In genomic region chr2:120977926-120978692, GRCm38 (mm10) we compare ENCODE assay signal across 8 mouse cellular contexts. TPM values are rescaled to one million over a fixed set of nuclear protein-coding genes. Genes with fewer than 3 reads are reported as not detected.
A peak's percentile ranks its signal among the peaks of the same experiment; 100 is the strongest.
DNase-seq lines count a peak whose midpoint lies in the region; ATAC-seq and TF ChIP-seq lines count a peak whose summit lies in the region.

No protein-coding gene starts in this region.

- H3K4me3 ChIP-seq in lung, adult 2 months (replicated peaks; ENCODE audit: extremely low read depth, low read depth, low read length): peak overlapping the region; percentile 92
- peak overlapping the region; percentile 67 for H3K4me3 ChIP-seq in embryonic facial prominence, embryonic 12.5 days
- H3K4me3 ChIP-seq in limb, embryonic 10.5 days: peak overlapping the region; percentile 81
- H3K4me3 ChIP-seq in olfactory bulb, adult 2 months (ENCODE audit: insufficient read depth, low read depth, low read length): peak overlapping the region; percentile 93

- peak overlapping the region; percentile 72 for H3K4me2 ChIP-seq in embryonic facial prominence, embryonic 12.5 days (replicated peaks)

- H3K27me3 ChIP-seq in embryonic facial prominence, embryonic 12.5 days: 0 out of 2 replicates have a peak, but pooled peaks cover 3% of the 10 kb centered on the region
- peaks cover 28% of the 10 kb centered on the region for H3K27me3 ChIP-seq in limb, embryonic 10.5 days (ENCODE audit: low read depth, poor library complexity, severe bottlenecking)

- no peak for TF ChIP-seq CTCF in lung, adult 2 months (IDR thresholded peaks at IDR 0.05; ENCODE audit: insufficient read depth, low read length)
- no peak for TF ChIP-seq CTCF in olfactory bulb, adult 2 months (IDR thresholded peaks at IDR 0.05; ENCODE audit: insufficient read depth, low read depth, low read length)

- no peak for ATAC-seq in embryonic facial prominence, embryonic 12.5 days (ENCODE audit: insufficient number of reproducible peaks, insufficient read depth, low FRiP score, low TSS enrichment)

- H3K4me1 ChIP-seq in lung, adult 2 months (ENCODE audit: control insufficient read depth, insufficient read depth, low read length): no peaks in the 10 kb centered on the region
- no peaks in the 10 kb centered on the region for H3K4me1 ChIP-seq in embryonic facial prominence, embryonic 12.5 days
- H3K4me1 ChIP-seq in limb, embryonic 10.5 days: peaks cover 5% of the 10 kb centered on the region; the same call in 1 of the 2 replicates
- H3K4me1 ChIP-seq in olfactory bulb, adult 2 months (ENCODE audit: control insufficient read depth, insufficient read depth, low read length): no peaks in the 10 kb centered on the region

- no peaks in the 10 kb centered on the region for H3K9me3 ChIP-seq in embryonic facial prominence, embryonic 12.5 days
- H3K9me3 ChIP-seq in limb, embryonic 10.5 days (replicated peaks): no peaks in the 10 kb centered on the region

- no peak overlapping the region for H3K27ac ChIP-seq in embryonic facial prominence, embryonic 12.5 days
- no peak overlapping the region for H3K27ac ChIP-seq in limb, embryonic 10.5 days
- 0 out of 2 replicates have a peak overlapping the region, but pooled peaks have one; percentile 87 for H3K27ac ChIP-seq in olfactory bulb, adult 2 months (ENCODE audit: insufficient read depth, low read depth, low read length)

- H3K9ac ChIP-seq in embryonic facial prominence, embryonic 12.5 days: 0 out of 2 replicates have a peak overlapping the region, but pooled peaks have one; percentile 56

- 71% methylated on average over 8 of the region's 8 CpGs for WGBS in lung, adult 2 months
- 79% methylated on average over 8 of the region's 8 CpGs for WGBS in embryonic facial prominence, embryonic 12.5 days
- 83% methylated on average over 8 of the region's 8 CpGs for WGBS in limb, embryonic 10.5 days
- 63% methylated on average over 8 of the region's 8 CpGs for WGBS in olfactory bulb, adult 2 months

- no peak for DNase-seq in lung, adult 2 months
- no peak for DNase-seq in lung, adult 18-20 months
- DNase-seq in limb, embryonic 10.5 days (ENCODE audit: low spot score): no peak
- no peak for DNase-seq in Muller cell, postnatal 12 days (ENCODE audit: inconsistent ontology term)
- no peak for DNase-seq in ovary, postnatal 14 days (ENCODE audit: low spot score)
- no peak for DNase-seq in kidney, postnatal 10 days

- H3K36me3 ChIP-seq in embryonic facial prominence, embryonic 12.5 days: no peaks in the 10 kb centered on the region
- no peaks in the 10 kb centered on the region for H3K36me3 ChIP-seq in limb, embryonic 10.5 days

- TF ChIP-seq POLR2A in lung, adult 2 months (IDR thresholded peaks at IDR 0.05; ENCODE audit: borderline replicate concordance, extremely low read depth, low read depth, low read length): no peak
- TF ChIP-seq POLR2A in olfactory bulb, adult 2 months (IDR thresholded peaks at IDR 0.05; ENCODE audit: insufficient read depth, low read depth, low read length): no peak

RNA-seq across cellular contexts. Expression of gene Tmem62, which starts 1.3 kb away (rescaled TPM):
- polyA plus RNA-seq in lung, adult 2 months (2012; rRNA removed): 10.0 and 12.5 TPM in 2 replicates
- polyA plus RNA-seq in embryonic facial prominence, embryonic 12.5 days (2016; fragmentation: Nextera tagmentation; extraction: Ambion mirVana): 2.3 and 2.9 TPM in 2 replicates
- 0.68 and 0.72 TPM in 2 replicates for polyA plus RNA-seq in limb, embryonic 10.5 days (2016; fragmentation: Nextera tagmentation; extraction: Ambion mirVana)
- polyA plus RNA-seq in olfactory bulb, adult 2 months (2012; ENCODE audit: insufficient read depth, insufficient read length, low replicate concordance, missing spikeins): not detected in 2 replicates

RNA-seq across cellular contexts. Expression of gene Ubr1, which starts 7.6 kb away (rescaled TPM):
- 47.9 and 49.1 TPM in 2 replicates for polyA plus RNA-seq in lung, adult 2 months (2012; rRNA removed)
- polyA plus RNA-seq in embryonic facial prominence, embryonic 12.5 days (2016; fragmentation: Nextera tagmentation; extraction: Ambion mirVana): 28.5 and 29.3 TPM in 2 replicates
- 23.6 and 31.7 TPM in 2 replicates for polyA plus RNA-seq in limb, embryonic 10.5 days (2016; fragmentation: Nextera tagmentation; extraction: Ambion mirVana)
- polyA plus RNA-seq in olfactory bulb, adult 2 months (2012; ENCODE audit: insufficient read depth, insufficient read length, low replicate concordance, missing spikeins): not detected in 2 replicates

RNA-seq across cellular contexts. Expression of gene Ccndbp1, which starts 30.1 kb away (rescaled TPM):
- polyA plus RNA-seq in lung, adult 2 months (2012; rRNA removed): 20.9 and 28.5 TPM in 2 replicates
- 41.6 and 41.7 TPM in 2 replicates for polyA plus RNA-seq in embryonic facial prominence, embryonic 12.5 days (2016; fragmentation: Nextera tagmentation; extraction: Ambion mirVana)
- 28.1 and 34.6 TPM in 2 replicates for polyA plus RNA-seq in limb, embryonic 10.5 days (2016; fragmentation: Nextera tagmentation; extraction: Ambion mirVana)
- polyA plus RNA-seq in olfactory bulb, adult 2 months (2012; ENCODE audit: insufficient read depth, insufficient read length, low replicate concordance, missing spikeins): not detected in 2 replicates

RNA-seq across cellular contexts. Expression of gene Epb42, which starts 58.8 kb away (rescaled TPM):
- 0.06 and 0.13 TPM in 2 replicates for polyA plus RNA-seq in lung, adult 2 months (2012; rRNA removed)
- polyA plus RNA-seq in embryonic facial prominence, embryonic 12.5 days (2016; fragmentation: Nextera tagmentation; extraction: Ambion mirVana): 5.0 and 6.1 TPM in 2 replicates
- polyA plus RNA-seq in limb, embryonic 10.5 days (2016; fragmentation: Nextera tagmentation; extraction: Ambion mirVana): 5.5 and 7.6 TPM in 2 replicates
- polyA plus RNA-seq in olfactory bulb, adult 2 months (2012; ENCODE audit: insufficient read depth, insufficient read length, low replicate concordance, missing spikeins): not detected in 2 replicates
